Mouse (Mus musculus) MEL (cell line): ENCODE data around the gene Coro1b.
A peak's percentile ranks its signal among the peaks of the same experiment; 100 is the strongest.

Experiments used
- CTCF ChIP-seq, 3 experiments: IDR thresholded peaks in 2 of 3; conservative IDR thresholded peaks in 1 of 3; 2 replicates each; pipeline ENCODE4 v1.5.1; 2011 to 2012; ENCODE audit warnings: low read length in 3 of 3, low read depth in 2 of 3, mild to moderate bottlenecking in 2 of 3, improper control_type of control experiment in 1 of 3, inconsistent platforms in 1 of 3, mixed read lengths in 1 of 3, moderate library complexity in 1 of 3; ENCODE audit not compliant: control insufficient read depth in 1 of 3, insufficient read depth in 1 of 3, poor library complexity in 1 of 3, severe bottlenecking in 1 of 3
- EP300 ChIP-seq, 2 experiments: IDR thresholded peaks; 2 replicates each; pipeline ENCODE4 v1.6.1; 2011; ENCODE audit warnings: improper control_type of control experiment in 2 of 2, low read length in 2 of 2, low read depth in 1 of 2, mild to moderate bottlenecking in 1 of 2
- GABPA ChIP-seq: IDR thresholded peaks from 2 replicates; pipeline ENCODE4 v1.6.1; 2012; ENCODE audit warnings: low read depth, mild to moderate bottlenecking, inconsistent platforms, low read length, improper control_type of control experiment, moderate library complexity
- GATA1 ChIP-seq: IDR thresholded peaks from 2 replicates; pipeline ENCODE4 v1.6.1; 2011; ENCODE audit warnings: low read depth, low read length, improper control_type of control experiment
- HCFC1 ChIP-seq: IDR thresholded peaks from 2 replicates; pipeline ENCODE4 v1.6.1; 2012; ENCODE audit warnings: low read depth, mild to moderate bottlenecking, inconsistent platforms, low read length, improper control_type of control experiment, moderate library complexity
- MAX ChIP-seq: IDR thresholded peaks from 2 replicates; pipeline ENCODE4 v1.6.1; 2011; ENCODE audit warnings: low read length, improper control_type of control experiment
- MEF2A ChIP-seq: IDR thresholded peaks from 2 replicates; pipeline ENCODE4 v1.6.1; 2014; ENCODE audit warnings: low read depth, mild to moderate bottlenecking, inconsistent platforms, low read length, improper control_type of control experiment; ENCODE audit not compliant: poor library complexity, insufficient replicate concordance, severe bottlenecking; ENCODE audit errors: extremely low read depth
- MXI1 ChIP-seq: IDR thresholded peaks from 2 replicates; pipeline ENCODE4 v1.6.1; 2011; ENCODE audit warnings: mild to moderate bottlenecking, low read depth, low read length, improper control_type of control experiment
- MYC ChIP-seq: IDR thresholded peaks from 2 replicates; pipeline ENCODE4 v1.6.1; 2011; ENCODE audit warnings: low read depth, mild to moderate bottlenecking, low read length, improper control_type of control experiment, moderate library complexity
- POLR2A ChIP-seq, 2 experiments: IDR thresholded peaks; 2 replicates each; pipeline ENCODE4 v1.6.1; 2011 to 2012; ENCODE audit warnings: low read length in 2 of 2, mild to moderate bottlenecking in 2 of 2, control low read depth in 1 of 2, improper control_type of control experiment in 1 of 2, low read depth in 1 of 2, moderate library complexity in 1 of 2; ENCODE audit not compliant: control insufficient read depth in 1 of 2, insufficient read depth in 1 of 2, poor library complexity in 1 of 2
- TAL1 ChIP-seq: IDR thresholded peaks from 2 replicates; pipeline ENCODE4 v1.6.1; 2012; ENCODE audit warnings: mild to moderate bottlenecking, inconsistent platforms, low read length, moderate library complexity, mixed read lengths
- ZC3H11A ChIP-seq: IDR thresholded peaks from 2 replicates; pipeline ENCODE4 v1.6.1; 2012; ENCODE audit warnings: low read depth, mild to moderate bottlenecking, inconsistent platforms, low read length, improper control_type of control experiment
- ZMIZ1 ChIP-seq: IDR thresholded peaks from 2 replicates; pipeline ENCODE4 v1.6.1; 2012; ENCODE audit warnings: low read depth, mild to moderate bottlenecking, inconsistent platforms, low read length, improper control_type of control experiment, moderate library complexity
- ZNF384 ChIP-seq: IDR thresholded peaks from 2 replicates; pipeline ENCODE4 v1.6.1; 2012; ENCODE audit warnings: low read depth, mild to moderate bottlenecking, inconsistent platforms, low read length, improper control_type of control experiment

DNA sequence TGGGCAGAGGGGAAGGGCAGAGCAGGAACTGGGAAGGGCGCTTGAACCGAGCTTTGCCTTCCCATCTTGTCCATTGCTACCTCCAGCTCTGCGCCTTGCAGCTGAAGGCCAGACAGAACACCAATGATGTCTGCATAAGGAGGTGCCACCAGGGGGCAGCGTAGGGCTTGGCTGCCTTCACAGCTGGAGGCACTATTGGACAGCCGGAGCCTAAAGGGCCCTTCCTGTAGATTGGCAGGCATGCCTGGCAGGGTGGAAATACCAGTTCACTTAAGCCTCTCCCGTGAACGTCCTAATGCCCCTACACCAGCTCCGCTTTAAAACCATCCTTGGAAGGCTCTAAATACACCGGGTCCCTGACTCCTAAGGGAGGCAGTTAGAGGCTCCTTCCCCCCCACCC is 49.4 kb upstream of the Coro1b start:
- TF ChIP-seq POLR2A (IDR thresholded peaks at IDR 0.05; ENCODE audit: control insufficient read depth in 1 of 2, insufficient read depth in 1 of 2, low read depth in 1 of 2, low read length in 2 of 2, poor library complexity in 1 of 2), result no peak; a peak in 1 of 4 replicates
- no peak for TF ChIP-seq TAL1
- TF ChIP-seq ZMIZ1, result no peak
- no peak for TF ChIP-seq GATA1
- peak; percentile 94 to 98 (median 95) for TF ChIP-seq CTCF (IDR thresholded peaks at IDR 0.05 in 2 of 3, conservative IDR thresholded peaks at IDR 0.05 in 1 of 3; ENCODE audit: control insufficient read depth in 1 of 3, insufficient read depth in 1 of 3, low read depth in 2 of 3, low read length in 3 of 3, poor library complexity in 1 of 3, severe bottlenecking in 1 of 3)
- peak; percentile 87 for TF ChIP-seq ZC3H11A
- TF ChIP-seq GABPA, result no peak
- TF ChIP-seq MAX, result no peak
- no peak; a peak in 1 of 4 replicates for TF ChIP-seq EP300 (IDR thresholded peaks at IDR 0.05; ENCODE audit: low read depth in 1 of 2, low read length in 2 of 2)
- TF ChIP-seq MEF2A, result no peak
- peak; percentile 54; the same call in 1 of the 2 replicates for TF ChIP-seq MYC
- TF ChIP-seq MXI1, result peak; percentile 64
- peak; percentile 52; the same call in 1 of the 2 replicates for TF ChIP-seq HCFC1
- no peak for TF ChIP-seq ZNF384
